Mouse (Mus musculus) mouse trophoblast stem cell (cell line): ENCODE measurements at regions not wholly inside any gene's neighbourhood (a gene's known extent, or its start where the extent isn't known, plus 50 kb on each side); places are given as distances from the start of the nearest gene placed in this dataset.

Source experiments
- in situ Hi-C, 2 experiments: fragments of 300-500 bp; cut with MseI, MboI; formaldehyde crosslinking; loops; 2 replicates in 1 of 2; 3 replicates in 1 of 2; pipeline ENCODE4 v1.15.1; 2025

DNA sequence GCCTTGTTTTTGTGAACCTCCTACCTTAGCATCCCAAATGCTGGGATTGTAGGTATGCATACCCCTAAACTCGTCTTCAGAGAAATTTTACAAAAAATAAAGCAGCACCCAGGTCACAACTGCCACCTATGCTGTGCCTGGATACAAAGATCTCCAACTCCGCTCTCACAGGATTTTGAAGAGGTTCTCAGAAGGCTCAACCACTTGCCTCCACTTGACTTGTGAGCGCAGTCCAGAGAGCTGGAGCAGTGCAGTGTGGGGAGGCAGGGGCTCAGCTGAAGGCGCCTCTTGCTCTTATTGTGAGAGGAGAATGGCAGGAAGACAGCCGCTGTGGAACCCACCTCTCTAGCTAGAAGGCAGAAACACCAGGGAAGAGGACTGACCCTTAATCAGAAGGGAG, 182.9 kb downstream of the Rap2a start:
- in situ Hi-C loops: no loop called here

DNA sequence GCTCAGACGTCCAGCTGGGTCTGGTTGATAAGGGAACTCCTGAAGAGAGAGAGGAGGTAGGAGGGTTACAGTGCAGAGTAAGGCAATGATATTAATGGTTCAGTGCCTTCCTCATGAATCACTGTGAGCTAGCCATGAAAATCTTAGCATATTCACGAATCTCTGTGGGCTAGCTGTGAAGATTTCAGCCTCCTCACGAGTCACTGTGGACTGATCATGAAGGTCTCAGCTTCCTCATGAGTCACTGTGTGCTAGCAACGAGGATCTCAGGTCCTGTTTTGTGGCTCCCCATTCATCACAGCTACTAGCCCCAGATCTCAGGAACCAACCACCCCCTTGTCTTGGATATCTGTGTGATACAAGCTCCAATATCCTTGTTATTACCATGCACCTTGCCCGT, 191.4 kb downstream of the Rap2a start:
- in situ Hi-C loops: no loop called here

DNA sequence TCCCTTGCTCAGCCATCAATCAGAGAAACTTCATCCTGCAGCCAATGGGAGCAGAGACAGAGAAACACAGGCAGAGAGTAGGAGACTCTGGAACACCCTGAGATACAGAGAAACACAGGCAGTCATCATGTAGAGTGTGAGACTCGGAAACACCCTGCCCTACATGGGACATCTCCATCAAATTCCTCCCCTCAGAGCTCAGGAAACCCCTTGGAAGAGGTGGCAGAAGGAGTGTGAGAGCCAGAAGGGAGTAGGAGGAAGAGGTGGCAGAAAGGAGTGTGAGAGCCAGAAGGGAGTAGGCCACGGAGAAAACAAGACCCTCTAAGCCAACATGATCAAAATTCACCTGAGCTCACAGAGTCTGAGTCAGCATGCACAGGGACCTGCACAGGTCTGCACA, 197.5 kb downstream of the Rap2a start:
- in situ Hi-C loops: no loop called here

- in situ Hi-C loops: no loop called here
Observed at GRCm38 (mm10) chr14:120678533-120678932, 200.3 kb downstream of the Rap2a start.

GRCm38 (mm10) chr14:120679072-120679471, 200.8 kb downstream of the Rap2a start:
- in situ Hi-C loops: no loop called here

- in situ Hi-C loops: no loop called here
Observed at GRCm38 (mm10) chr14:120680272-120680671, 202.0 kb downstream of the Rap2a start.

DNA sequence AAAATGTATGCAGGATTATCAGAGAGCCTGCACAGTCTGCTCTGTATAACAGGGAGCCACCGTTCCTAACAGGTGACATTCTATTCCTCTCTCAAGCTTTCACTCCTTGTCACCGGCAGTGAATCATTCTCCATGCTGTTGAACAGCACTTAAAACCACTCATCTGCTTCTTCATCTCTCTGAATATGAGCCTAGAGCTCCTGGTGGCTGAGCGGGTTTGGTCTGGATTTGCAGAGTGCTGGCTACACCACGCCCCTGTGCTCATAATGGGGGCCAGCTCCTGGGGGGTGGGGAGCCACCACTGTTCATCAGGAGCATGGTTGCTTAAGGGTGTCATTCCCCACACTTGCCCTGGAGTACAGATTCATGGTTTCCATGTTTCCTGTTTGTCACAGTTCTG, 207.0 kb downstream of the Rap2a start:
- in situ Hi-C loops: no loop called here

GRCm38 (mm10) chr14:120685877-120686276, 207.6 kb downstream of the Rap2a start:
- in situ Hi-C loops: no loop called here

GRCm38 (mm10) chr14:120686751-120687150, 208.5 kb downstream of the Rap2a start:
- in situ Hi-C loops: no loop called here

DNA sequence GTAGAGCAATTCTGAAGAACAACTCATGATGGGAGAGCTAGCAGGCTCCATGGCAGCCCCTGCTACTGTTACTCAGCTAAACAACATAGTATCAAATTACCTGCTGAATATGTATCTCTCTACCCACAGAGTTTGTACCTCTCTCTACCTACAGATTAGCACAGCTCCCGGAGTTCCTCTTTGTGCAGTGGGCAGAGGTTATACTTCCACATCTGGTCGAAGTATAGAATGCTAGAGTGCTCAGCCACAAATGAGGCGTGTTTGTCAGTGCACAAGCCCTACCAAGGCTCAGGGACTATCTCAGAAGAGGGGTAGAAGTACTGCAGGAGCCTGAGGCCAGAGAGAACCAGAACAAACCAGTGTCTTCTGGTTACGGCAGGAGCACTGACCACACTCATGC, 211.6 kb upstream of the Ipo5 start:
- in situ Hi-C loops: no loop called here

DNA sequence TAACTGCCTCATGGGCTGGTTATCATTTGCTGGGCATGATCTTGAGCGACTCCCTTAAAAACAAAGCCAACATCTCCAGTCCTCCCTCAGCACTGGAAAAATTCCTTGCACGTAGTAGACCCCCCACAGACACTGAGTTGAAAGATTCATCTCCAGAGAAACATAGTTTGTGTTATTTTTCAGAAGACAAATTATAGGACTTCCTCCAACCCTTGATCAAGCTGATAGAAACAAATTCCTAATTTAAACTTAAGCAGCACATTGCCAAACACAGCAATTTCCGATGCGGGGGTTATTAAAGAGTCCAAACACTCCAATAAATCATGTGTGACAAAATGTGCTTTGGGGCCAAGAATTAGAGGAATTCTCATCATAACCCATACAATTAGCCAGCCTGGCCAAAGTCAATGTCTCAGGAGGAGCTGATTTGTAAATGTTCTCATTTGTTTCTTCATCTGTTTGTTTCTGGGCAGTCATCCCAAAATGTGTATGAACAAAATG, 205.7 kb upstream of the Ipo5 start:
- in situ Hi-C loops: no loop called here

DNA sequence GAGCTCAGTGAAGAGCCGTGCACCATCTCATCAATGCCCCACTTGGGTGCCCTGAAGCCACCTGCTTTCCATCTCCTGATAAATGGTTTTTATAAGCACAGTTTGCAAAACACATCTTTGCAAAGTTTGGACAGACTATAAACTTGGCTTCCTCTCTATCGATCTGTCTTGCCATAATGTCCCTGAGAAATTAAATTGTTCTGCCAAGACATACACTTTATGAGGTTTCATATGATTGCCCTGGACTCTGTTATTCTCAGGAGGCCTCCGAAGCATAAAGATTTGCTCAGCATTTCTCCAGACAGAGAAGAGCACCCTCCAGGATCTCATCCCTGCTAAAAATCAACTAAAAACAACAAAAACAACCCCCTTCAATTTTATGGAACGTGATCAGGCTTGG, 200.2 kb upstream of the Ipo5 start:
- in situ Hi-C loops: no loop called here

DNA sequence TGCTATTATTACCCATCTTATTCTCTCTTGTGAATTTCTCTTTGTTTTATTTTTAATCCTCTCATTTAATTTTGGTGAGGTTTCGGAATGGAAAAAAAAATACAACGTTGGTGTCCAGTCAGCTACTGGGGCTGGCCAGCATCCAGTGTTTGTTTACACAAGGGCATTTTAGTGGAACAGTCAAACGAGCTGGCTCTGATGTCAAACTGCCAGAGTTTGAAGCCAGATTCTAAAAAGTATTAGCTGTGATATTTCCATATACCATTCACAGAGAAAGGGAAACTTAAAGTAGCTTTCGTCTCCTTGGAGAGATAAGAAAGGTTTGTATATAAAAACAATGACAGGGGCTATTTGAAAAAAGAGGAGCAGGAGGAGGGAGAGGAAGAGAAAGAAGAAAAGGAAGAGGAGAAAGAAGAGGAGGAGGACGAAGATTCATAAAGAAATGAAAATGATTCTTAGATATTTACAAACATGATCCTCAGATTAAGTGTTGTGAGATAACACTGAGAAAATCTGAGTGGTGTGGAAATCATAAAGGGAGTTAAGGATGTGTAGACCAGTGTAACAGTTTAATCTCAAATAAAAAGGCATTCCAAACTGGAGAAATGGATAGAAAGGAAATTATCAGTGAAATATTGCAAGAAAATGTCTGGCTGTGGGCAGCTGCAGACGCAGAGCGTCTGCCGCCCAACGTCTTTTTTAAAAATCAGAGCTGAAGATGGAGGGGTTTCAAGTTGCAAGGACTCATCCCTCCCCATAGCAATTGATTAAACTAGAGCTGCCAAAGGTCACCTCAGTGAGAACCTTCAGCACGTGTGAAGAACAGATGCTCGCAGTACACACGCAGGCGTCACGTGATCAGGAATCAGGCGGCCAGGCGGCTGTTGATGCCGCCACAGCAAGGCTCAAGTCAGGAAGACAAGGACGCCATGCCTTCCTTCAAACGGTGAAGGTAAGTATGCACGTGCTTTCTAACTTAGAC, 190.3 kb upstream of the Ipo5 start:
- in situ Hi-C loops: no loop called here

GRCm38 (mm10) chr14:120721593-120722461, 189.2 kb upstream of the Ipo5 start:
- in situ Hi-C loops: no loop called here

- in situ Hi-C loops: no loop called here
Observed at GRCm38 (mm10) chr14:120722546-120723112, 188.4 kb upstream of the Ipo5 start.

- in situ Hi-C loops: no loop called here
Observed at GRCm38 (mm10) chr14:120728107-120728506, 182.9 kb upstream of the Ipo5 start.

GRCm38 (mm10) chr14:120730226-120730625, 180.8 kb upstream of the Ipo5 start:
- in situ Hi-C loops: no loop called here

DNA sequence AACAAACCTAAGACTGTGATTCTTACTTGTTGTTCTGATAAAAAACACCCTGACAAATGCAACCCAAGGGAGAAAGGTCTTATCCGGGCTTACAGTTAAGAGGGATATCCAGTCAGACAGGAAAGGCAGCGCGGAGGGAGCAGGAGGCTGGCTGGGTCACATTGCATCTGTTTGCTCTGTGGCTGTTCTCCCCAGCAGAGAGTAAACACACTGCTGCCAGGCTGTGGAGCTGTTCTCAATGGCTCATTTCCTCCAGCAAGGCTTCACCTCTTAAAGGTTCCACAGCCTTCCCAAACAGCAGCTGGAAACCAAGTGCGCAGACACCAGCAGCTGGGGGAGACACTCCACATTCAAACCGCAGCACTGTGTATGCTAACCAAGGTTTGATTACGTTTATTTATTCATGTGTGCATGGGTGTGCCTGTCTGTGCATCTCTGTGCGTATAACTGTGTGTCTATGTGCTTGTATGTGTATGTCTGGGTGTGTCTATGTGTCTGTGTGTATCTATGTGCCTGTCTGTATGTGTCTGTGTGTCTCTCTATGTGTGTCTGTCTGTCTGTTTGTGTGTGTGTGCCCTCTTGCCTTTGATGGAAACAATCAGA, 179.2 kb upstream of the Ipo5 start:
- in situ Hi-C loops: no loop called here

DNA sequence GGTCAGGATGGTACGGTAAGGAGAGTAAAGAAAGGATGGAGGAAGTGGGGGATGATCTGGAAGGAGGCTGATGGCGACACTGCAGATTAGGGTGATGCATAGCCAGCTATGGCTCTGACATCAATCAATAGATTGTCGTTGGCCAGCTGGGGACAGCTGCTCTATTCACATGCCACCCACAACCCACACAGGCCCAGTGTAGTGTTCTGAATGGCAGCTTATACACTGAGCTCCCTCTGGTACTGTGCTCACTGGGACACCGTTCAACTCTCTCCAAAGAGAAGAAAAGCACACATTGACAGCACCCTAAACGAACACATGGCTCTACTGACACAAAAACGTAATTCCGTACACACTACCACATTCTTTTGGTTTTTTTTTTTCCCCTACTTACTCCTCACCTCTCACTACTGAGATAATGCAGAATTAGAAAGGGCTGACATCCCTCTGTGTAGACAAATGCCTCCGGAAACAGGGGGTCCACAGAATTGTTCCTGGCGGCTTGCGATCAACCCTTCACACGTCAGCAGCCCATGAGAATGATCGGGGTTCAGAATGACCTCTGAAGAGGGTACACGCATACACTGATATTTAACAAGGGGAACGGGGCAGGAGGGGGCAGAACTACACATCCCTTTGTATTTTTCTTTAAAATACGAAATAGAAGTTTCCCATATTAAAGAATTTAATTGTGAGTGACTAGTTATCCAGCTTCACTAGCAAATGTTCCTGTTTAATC, 178.5 kb upstream of the Ipo5 start:
- in situ Hi-C loops: no loop called here

DNA sequence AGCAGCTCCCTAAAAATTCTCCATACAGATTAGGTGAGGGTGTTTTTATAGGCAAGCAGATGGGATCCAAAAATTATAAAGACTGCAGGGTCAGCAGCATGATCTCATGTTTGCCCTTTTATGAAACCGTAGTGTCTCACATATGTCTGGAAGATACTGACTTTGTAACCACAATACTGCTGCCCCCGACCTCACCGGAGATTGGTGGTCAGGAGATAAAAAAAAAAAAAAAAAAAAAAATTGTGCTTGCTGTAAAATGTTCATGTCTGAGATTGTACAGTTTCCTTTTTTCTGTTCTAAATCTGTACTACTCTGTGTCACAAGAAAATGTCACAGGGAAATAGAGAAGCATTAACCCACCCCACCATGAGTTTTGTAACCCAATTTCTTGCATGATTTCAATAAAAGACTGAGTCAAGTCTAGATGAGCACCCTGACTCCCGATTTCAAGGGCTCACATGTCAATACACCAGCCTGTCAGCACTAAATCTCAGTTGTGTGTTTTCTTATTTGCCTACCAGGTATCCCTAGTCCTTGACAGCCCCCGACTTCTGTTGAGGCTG, 169.5 kb upstream of the Ipo5 start:
- in situ Hi-C loops: no loop called here

DNA sequence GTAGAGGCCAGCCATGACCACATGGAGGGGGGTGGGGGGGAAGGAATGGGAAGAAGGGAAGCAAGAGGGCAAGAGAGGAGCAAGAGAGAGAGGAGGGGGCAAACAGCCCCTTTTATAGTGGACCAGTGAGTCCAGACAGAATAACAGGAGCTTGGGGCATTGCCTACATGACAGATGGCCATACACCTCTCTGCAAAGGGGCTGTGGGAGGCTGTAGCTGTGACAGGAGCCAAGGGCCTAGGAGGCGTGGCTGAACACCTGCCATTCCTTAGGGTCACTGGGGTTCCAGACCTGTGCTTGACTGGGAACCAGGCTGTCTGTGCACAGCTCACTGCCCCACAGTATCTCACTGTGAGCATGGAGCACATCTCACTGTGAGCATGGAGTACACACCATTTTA, 157.0 kb upstream of the Ipo5 start:
- in situ Hi-C loops: no loop called here
